Mouse (Mus musculus) cerebellum, adult 9-10 months (tissue): ENCODE data around the gene Sdhb.

Experiments
- DNase-seq: peaks from one replicate; pipeline ENCODE4 v3.0.0; 2022

Sdhb gene

DNA sequence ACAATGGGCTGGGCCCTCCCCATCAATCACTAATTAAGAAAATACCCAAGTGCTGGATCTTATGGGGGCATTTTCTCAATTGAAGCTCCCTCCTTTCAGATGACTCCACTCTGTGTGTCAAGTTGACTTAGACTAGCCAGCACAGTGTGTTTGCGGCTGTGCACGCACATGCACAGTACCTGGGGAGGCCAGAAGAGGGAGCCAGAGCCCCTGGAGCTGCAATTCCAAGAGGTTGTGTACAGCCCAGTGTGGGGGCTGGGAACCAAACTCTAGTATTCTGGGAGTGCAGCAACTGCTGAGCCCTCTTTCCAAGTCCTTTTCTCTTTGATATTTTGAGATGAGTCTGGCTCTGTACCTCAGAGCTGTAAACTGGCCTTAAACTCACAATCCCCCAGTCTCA lies 20.6 kb downstream of the Sdhb start:
- no peak for DNase-seq

DNA sequence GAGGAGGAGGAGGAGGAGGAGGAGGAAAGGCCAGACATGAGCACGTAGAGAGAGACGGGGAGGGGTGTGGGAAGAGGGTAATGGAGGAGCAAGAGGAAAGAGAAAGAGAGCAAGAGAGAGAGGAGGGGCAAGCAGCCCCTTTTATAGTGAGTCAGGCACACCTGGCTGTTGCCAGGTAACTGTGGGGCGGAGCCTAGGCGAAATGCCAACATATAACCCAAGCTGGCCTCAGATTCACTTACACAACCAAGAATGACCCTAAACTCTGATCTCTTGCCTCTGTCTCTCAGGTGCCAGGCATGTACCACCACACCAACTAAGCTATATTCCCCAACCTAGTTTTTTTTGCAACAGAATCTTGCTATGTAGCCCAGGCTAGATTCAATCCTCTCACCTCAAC lies 21.8 kb downstream of the Sdhb start:
- DNase-seq, result no peak

- no peak for DNase-seq
Measured at GRCm38 (mm10) chr4:140983442-140983841, 22.4 kb downstream of the Sdhb start.

- DNase-seq, result no peak
Measured at GRCm38 (mm10) chr4:140984544-140984943, 23.5 kb downstream of the Sdhb start.

- DNase-seq, result no peak
Measured at GRCm38 (mm10) chr4:140986024-140986710, 25.2 kb downstream of the Sdhb start.

- peak; percentile 94 for DNase-seq
Measured at GRCm38 (mm10) chr4:140986711-140987395, 25.9 kb downstream of the Sdhb start, which contains the start of gene Atp13a2. Gene Atp13a2, plus strand, starts transcription at chr4:140986873.

DNA sequence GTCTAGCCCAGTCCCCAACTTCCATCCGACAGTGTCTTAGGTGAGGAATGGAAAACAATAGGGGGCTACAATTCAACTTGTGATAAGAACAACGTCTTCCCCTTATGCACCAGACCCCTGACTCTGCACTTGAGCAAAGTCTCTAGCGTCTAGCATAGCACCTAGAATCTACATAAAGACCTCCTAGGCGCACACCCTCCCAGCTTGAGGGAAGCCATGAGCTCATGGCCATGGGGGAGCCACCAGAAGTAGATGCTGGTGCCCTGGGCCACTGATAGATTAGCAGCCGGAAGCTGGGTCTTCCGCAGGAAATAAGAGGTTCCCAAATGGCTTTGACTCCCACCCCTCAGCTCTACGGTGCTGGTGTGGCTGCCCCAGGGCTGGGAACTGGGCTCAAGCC lies 26.5 kb downstream of the Sdhb start:
- DNase-seq, result no peak

GRCm38 (mm10) chr4:140988706-140989290 lies 27.8 kb downstream of the Sdhb start:
- DNase-seq, result no peak

DNA sequence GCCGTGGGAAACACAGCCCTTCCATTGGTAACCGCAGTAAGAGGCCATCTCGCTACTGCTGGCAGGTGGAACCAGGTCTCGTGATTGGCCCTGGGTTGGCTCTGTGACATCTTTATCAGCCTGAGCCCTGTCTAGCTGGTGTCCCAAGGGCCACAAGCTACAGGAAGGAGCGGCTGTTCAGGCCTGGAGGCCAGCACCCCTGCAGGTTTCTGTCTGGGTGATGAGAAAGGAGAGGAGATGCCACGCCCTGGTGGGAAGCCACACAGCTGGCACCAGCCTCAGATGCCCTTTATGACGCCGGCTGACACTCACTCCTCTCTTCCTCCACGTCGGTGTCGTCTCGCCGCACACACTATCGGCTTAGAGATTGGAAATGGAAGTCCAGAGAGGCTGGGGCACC lies 28.4 kb downstream of the Sdhb start:
- no peak for DNase-seq

GRCm38 (mm10) chr4:140992215-140992614 lies 31.2 kb downstream of the Sdhb start:
- DNase-seq, result peak; percentile 54

DNA sequence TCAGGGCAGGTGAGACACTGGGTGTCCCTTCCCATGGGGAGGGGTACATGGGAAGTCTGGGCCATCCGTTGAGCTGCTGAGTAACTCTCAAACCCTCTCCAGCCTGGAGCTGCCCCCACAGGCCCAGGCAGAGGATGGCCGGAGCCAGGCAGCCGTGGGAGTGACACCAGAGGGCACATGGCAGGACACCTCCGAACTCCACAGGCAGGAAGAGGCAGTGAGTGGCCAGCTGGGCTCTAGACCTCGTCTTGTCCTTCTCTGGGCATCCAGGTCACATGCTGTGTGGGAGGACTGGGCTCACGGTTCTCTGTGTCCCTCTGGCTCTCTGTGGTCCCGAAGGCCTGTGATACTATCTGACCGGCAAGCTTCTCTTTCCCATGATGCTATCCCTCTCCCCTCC lies 32.8 kb downstream of the Sdhb start:
- DNase-seq, result no peak

DNA sequence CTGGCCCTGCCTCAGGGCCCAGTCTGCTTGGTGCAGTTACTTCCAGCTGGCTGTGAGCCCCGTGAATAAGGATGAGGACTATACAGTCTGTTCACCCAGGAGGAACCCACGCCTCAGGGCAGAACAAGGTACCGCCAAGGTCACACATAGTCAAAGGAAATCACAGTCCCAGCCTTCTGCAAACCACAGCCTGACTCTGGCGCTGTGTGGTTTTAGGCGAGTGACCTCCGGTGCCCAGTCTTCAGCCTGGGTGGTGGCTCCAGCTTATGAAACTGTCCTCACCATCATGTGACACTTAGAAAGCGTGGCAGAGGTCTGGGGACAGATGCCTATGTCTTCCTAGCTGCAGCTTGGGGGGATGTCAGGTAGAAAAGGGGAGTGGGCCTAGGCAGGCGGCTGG lies 34.8 kb downstream of the Sdhb start:
- no peak for DNase-seq

GRCm38 (mm10) chr4:140996812-140997211 lies 35.8 kb downstream of the Sdhb start:
- no peak for DNase-seq

DNA sequence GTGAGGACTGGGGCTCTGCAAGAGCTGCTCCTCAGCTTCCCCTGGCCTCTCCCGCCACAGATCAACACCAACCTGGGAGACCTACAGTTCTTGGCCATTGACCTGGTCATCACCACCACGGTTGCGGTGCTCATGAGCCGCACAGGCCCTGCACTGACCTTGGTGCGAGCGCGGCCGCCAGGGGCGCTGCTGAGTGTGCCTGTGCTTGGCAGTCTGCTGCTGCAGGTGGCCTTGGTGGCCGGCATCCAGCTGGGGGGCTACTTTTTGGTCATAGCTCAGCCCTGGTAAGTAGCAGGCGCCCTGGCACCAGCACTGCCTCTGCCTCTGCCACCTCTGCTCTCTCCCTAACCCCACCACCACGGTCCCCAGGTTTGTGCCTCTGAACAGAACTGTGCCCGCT lies 45.0 kb downstream of the Sdhb start:
- DNase-seq, result peak; percentile 67

- DNase-seq, result peak; percentile 59
Measured at GRCm38 (mm10) chr4:141008028-141008427, 47.0 kb downstream of the Sdhb start.

DNA sequence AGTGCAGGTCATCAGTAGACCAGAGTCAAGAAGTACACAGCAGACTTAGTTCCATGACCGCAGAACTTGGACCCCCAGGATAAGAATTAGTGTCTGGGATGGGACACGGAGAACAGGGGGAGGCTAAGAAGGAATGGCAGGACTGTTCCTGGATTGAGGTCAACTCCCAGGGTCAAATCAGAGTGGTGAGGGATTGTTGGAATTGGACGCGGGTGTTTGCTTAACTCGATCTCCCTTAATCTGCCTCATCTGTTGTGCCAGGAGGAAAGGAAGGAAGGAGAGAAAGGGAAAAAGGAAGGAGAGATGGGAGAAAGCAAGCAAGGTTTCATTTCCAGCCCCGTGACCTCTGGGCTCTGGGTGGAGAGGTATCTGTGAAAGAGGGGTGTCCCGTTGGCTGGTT lies 49.1 kb downstream of the Sdhb start, which contains the start of gene Mfap2:
Gene Mfap2 (plus strand): TSS at position 301 of the 400 bp plus-strand sequence.
- no peak for DNase-seq

DNA sequence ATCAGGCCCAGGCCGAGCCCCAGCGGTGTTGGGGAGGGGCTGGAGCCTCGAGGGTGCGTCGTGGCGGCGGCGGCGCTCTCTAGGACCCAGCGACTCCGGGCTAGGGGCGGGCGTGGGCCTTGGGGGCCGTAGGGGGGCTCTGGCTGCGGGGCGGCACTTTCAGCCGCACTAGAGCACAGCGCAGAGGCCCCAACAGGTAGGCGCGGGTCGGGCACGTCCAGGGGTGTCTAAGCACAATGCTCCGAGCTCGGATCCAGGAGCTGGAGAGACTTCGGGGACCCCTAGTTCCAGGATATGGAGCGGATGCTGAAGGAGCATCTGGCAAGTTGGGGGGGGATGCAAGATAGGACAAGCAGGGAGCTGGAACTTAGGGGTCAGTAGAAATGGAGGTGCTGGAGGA lies 49.5 kb downstream of the Sdhb start:
- no peak for DNase-seq

DNA sequence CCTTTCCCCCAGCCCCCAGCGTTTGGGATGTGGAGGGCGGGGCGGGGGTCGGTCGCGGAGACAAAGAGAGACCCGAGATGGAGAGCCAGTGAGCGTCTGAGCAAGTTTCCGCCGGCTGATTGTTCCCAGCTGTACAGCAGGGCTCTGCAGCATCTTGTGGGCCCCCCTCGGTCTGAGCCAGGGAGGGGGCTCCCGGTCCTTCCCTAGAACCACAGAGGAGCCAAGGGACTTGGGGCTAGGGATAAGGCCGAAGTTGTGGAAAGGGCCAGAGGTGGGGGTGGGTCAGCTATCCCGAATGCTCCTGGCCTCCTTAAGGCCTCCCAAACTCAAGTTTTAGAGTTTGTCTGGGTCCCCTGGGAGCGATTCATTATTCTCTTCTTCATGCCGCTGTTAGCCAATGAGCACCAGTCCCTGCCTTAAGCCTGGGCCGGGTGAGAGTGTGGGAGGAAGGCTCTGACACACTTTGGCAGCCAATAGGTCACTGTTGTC lies 50.0 kb downstream of the Sdhb start:
- DNase-seq, result no peak

- DNase-seq, result peak; percentile 83
Measured at GRCm38 (mm10) chr4:141011556-141012328, 50.7 kb downstream of the Sdhb start.

- DNase-seq, result no peak
Measured at GRCm38 (mm10) chr4:141012558-141012957, 51.6 kb downstream of the Sdhb start.

DNA sequence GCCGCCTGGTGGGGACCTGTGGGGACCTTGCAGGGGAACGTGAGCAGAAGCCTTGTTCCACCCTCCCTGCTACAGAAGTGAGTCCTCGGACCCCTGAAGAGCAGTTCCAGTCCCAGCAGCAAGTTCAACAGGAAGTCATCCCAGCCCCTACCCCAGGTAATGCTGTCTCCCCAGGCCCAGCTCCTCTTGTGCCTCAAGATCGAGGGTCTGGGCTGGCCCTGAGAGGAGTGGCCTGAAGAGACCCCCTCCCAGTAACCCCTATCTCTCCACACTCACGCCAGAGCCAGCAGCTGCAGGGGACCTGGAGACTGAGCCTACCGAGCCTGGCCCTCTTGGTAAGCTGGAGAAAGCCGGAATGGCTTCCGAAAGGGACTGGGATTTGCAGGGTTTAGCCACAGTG lies 53.1 kb downstream of the Sdhb start:
- no peak for DNase-seq

GRCm38 (mm10) chr4:141014856-141015255 lies 53.9 kb downstream of the Sdhb start:
- DNase-seq, result no peak

GRCm38 (mm10) chr4:141015356-141015755 lies 54.4 kb downstream of the Sdhb start:
- no peak for DNase-seq
